Mouse (Mus musculus): Measurements from ENCODE around the gene Mon2.
"Not testable (repeated sequence)": the region's sequence is repeated elsewhere in the genome, so short reads cannot be mapped to it uniquely, and the experiment has no call there.

Gene Mon2

DNA sequence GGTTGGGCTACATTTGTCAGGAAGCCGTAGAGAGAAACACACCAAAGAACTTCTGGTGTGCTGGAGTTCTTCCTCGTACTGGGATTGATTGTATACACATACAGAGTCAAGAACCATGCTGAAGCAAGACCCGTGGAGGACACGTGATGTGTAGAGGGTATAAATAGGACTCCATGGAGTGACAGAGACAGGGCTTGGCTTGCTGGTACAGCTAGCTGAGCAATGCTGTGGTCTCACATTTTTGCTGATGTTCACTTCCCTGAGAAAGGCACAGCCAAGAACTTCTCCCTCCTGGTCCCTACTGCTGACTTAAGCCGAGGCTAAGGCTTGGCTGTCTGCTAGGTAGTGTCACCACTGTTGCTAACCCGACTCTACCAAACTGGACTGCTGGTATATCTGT, 15.5 kb downstream of the Mon2 start:
- no peak for DNase-seq (ENCODE audit: low read depth, low spot score)

DNA sequence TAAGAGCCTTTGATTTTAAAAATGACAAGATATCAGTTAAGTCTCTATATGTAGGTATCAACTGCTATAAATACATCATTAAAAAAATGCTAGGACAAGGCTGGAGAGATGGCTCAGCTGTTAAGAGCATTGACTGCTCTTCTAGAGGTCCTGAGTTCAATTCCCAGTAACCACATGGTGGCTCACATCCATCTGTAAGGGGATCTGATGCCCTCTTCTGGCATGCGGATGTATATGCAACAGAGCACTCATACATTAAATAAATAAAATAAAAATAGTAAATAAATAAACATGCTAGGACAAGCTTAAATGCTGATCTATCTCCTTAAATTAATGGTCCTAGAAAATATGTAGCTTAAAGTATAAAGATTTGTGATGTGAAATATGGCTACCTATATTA, 19.2 kb downstream of the Mon2 start:
- DNase-seq (ENCODE audit: low read depth, low spot score): no peak

DNA sequence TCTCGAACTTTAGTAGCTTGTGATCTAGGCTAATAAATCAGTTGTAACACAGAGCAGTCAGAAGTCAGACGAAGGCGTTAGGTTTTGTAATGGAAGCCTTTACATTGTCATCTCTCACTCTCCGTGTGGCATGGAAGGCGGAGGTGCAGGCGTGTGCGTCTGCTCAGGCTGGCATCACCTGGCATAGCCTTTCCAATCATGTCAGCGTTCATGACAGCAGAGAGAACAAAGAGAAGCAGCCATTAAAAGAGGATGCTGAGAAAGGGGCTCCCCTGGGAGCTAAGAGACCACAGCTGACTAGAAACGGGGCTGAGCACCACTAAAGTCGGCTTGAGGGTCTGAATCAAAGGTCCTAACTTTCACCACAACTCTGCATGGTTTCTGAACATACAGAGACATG, 19.8 kb downstream of the Mon2 start:
- no peak for DNase-seq (ENCODE audit: low read depth, low spot score)

DNA sequence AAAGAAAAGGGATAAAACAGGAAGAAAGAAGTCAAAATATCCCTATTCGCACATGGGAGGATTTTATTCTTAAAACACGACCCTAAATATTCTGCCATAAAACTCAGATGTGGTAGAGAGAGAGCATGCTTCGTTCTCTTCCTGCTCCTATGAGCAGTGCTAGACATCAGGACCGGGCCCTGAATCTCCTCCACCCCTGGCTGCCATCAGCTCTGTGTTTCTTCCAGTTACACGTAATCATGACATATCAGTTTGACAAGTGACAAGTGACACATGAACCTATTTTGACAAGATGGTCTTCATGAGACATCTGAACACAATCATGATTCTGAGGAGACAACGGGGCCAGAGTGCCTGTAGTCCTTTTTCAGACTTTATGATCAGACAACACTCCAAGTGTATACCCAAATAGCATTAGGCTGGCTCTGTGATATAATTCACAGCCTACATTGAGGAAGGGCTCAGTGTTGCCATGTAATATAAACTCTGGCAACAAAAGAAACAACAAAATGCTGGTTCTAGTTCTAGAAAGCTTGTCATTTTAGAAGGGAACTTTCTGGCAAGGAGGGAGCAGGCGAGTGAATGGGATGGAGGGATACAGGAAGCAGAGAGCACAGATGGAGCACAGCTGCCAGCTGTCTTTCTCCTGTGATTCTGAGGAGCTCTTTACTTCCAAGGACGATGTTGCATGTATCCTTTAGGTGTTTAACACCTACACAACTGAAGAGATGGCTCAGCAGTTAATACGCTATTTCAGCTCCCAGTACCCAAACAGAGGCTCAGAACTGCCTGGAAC, 20.9 kb downstream of the Mon2 start:
- DNase-seq (ENCODE audit: low read depth, low spot score): no peak

DNA sequence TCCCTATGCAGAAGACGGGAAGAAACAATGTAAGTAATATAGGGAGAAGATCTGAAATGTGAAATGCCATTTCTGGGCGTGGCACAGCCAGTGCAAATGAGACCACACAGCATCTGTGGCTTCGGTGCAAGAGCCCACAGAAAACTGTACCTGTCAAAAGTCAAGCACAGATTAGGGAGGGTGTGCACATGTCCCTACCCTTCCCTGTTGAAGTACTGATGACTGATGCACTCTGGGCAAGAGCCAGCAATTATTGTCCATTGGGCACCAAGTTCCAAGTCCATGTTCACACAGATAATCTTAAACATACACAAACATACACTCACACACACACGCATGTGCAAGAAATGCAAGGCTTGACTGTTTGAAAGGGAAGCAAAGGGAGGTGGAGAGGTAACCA, 22.7 kb downstream of the Mon2 start:
- no peak for DNase-seq (ENCODE audit: low read depth, low spot score)

DNA sequence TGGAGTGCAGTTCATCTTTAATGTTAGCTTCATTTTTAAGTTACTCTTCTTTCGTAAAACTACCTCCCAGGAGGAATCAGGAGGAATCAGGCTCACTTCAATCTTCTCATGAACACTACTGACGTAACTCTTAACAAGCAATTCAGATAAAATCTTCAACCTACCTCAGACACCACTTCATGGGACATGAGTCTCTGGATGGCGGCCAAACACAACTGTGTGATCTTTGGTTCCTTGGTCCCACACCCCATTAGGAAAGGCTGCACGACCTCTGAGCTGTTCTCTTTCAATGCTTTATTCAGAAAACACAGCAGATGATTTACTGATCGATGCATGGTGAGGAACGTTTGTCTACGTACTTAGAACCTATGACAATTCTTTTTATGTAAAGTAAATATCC, 24.3 kb downstream of the Mon2 start:
- no peak for DNase-seq (ENCODE audit: low read depth, low spot score)

DNA sequence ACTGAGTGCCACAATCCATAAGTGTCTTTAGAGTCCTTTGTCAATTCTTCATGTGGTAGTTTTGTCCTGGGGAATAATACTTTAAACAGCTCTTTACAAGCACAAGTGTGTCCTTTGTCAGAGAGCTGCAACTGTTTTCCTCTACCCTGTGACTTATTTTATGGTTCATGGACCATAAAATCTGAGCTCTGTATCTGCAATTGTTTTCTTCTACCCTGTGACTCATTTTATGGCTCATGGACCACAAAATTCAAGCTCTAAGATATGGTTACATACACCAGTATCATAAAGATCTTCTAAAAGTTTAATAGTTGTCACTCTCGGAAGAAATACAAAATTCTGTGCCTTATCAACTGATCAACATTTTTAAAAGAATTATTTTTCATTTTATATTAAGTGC, 27.6 kb downstream of the Mon2 start:
- no peak for DNase-seq (ENCODE audit: low read depth, low spot score)

DNA sequence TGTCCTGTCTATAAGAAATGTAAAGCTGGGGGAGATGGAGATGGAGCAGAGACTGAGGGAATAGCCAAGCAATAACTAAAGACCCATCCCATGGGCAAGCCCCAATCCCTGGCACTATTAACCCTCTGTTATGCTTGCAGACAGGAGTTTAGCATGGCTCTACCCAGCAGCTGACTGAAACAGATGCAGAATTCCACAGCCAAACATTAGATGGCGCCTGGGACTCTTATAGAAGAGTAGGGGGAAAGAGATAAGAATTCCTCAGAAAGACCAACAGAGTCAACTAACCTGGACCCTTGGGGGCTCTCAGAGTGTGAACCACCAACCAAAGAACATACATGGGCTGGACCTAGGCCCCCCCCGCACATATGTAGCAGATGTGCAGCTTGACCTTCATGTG, 36.4 kb downstream of the Mon2 start:
- DNase-seq (ENCODE audit: low read depth, low spot score): no peak

DNA sequence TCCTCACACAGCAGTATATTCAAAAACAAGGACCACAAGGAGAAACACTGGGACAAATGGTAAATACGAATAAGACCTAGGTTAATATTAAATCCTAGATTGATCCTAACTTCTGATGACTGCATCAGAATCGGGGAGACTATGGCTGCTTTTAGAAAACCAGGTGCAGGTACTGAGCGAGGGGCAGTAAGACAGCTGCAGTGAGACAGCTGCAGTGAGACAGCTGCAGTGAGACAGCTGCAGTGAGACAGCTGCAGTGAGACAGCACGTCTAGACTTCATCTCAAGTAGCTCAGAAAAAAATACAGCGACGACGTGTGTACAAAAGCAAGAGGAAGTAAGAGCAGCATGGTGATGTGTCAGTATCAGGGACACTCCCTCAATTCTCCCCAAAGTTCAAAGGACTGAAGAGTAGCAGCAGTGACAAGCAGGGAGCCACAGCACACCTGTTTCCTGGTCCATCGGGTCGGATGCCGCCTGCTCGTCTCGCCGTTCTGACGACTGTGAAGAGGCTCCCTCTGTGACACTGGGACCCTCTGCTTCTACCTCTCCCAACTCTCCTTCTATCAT, 44.1 kb downstream of the Mon2 start:
- no peak for DNase-seq (ENCODE audit: low read depth, low spot score)

DNA sequence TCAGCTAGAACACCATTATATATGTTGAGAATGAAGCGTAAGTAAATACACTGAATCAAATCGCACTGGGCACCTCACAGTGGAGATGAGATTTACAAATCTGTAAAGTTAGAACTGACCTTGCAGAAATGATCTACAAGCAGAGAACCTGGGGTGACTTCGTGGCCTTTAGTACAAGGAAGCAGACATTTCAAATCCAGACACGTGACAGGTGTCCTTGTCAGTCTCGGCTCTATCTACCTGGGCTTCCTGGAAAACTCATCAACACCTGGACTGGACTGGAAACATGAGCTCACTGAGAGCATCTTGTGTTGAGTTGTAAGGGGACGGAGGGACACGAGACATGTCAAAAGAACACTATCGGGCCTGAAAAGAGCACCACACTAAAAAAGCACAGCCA, 44.9 kb downstream of the Mon2 start:
- DNase-seq (ENCODE audit: low read depth, low spot score): no peak

DNA sequence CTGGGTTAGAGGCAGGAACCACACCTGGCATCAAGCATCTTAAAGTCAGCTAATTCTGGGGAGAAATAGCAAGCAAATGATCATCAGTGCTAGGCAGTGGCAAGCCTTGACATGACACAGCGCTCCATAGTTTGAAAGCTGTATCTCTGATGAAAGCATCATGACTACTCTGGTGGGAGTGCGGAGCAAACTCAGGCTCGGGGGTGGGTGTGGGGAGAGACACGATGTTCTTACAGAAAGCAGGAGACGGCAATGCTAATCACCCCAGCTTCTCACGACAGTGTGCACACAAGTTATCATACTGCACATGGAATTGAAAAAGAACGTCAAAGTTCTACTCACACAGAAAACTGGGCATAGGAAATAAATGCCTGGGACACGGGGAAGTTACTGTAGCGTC, 45.7 kb downstream of the Mon2 start:
- DNase-seq (ENCODE audit: low read depth, low spot score): no peak

DNA sequence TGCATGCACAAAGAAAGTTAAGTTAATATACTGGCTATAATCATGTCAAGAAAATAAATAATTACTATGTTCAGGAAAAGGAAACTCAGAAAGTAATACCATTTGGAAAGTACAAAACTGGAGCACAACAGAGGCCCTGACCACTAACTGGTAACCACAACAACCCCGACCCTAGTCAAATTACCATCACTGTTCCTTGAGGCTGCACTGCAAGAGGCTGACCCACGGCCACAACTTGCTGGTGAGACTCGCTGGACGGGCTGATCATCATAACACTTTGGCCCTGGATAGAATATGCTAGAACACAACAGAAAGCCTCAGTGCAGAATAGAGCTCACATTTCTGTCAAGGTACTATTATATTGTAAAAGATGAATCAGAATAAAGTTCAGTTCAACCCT, 47.4 kb downstream of the Mon2 start:
- no peak for DNase-seq (ENCODE audit: low read depth, low spot score)

DNA sequence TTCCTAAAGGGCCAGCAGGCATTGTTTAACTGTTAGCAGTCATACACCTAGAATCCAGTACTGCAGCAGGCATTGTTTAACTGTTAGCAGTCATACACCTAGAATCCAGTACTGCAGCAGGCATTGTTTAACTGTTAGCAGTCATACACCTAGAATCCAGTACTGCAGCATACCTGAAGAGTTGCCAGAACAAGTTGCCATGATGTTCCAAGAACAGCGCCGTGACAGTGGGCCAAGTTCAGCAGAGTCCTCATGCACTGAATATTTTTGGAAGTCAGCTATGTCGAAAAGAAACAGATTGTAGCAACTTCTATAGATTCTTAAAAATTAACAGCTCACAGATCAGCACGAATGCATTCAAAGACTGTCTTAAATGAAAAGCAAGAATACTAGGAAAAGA, 49.6 kb downstream of the Mon2 start:
- DNase-seq (ENCODE audit: low read depth, low spot score): not testable (repeated sequence)

DNA sequence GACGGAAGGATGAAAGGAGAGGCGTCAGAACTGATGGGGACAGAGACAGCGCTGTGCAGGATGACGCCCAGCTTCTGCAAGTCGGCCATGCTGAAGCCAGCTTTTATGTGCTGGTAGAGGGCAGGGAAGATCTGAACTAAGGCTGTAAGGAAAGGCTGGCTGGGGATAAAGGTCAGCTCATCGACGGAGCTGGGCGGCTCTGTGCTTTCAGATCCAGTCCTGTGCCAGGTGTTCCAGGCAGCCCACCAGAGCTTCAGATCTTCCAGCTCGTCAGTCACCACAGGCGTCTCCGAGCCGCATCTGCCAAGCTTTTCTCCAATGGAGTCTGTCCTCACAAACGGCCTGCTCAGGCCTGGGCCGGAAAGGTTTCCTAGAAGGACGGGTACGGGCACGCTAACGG, 62.9 kb downstream of the Mon2 start:
- DNase-seq (ENCODE audit: low read depth, low spot score): peak; percentile 13

DNA sequence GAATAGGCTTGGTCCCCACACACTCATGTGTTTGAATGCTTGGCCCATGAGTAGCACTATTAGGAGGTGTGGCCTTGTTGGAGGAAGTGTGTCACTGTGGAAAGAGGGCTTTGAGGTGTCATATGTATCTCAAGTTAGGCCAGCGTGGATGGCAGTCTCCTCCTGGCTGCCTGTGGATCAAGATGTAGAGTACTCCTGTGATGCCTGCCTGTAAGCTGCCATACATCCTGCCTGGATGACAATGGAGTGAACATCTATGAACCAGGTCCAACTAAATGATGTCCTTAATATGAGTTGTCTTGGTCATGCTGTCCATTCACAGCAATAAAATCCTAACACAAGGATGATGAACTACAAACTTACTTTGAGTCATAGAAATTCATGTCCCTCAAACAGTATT, 64.9 kb downstream of the Mon2 start:
- no peak for DNase-seq (ENCODE audit: low read depth, low spot score)

DNA sequence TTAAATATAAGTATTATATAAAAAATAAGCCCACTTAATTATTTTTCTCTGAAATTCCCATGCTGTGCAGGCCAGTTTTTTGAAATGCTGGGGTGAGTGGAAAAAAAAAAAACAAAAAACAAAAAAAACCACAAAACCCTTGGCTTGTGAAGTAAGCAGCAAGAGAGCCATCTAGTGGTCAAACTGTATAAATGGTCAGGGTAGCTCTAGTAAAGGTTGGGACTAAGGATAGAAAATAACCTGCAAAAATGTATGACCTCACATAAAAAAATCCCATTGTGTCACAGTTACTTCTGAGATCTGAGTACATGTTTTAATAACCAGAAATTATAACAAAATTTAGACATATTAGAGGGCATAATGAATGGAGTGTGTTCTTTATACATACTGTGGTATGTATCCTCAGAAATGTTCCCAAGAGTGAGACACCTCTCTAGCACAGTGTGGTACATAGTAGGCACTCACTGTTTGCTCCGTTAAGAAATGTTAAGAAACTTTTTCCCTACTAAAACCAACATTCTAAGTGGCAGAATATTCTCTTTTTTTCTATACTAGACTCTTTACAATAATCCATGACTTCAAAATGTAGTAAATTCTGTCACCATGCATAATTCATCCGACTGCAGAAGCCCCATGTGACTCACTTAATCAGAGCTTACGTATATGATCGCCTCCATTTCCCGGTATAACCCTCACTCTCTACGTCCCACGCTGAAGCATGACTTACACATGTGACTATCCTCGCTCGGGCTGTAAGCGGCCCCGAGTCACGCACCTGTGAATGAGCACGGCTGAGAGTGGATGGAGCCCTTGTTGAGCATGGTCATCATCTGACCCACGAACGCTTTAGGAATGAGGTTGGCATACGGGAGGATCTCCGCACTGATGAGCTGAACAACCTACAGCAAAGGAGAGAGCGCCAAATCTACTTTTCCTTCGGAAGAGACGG, 70.8 kb downstream of the Mon2 start:
- DNase-seq (ENCODE audit: low read depth, low spot score): no peak

DNA sequence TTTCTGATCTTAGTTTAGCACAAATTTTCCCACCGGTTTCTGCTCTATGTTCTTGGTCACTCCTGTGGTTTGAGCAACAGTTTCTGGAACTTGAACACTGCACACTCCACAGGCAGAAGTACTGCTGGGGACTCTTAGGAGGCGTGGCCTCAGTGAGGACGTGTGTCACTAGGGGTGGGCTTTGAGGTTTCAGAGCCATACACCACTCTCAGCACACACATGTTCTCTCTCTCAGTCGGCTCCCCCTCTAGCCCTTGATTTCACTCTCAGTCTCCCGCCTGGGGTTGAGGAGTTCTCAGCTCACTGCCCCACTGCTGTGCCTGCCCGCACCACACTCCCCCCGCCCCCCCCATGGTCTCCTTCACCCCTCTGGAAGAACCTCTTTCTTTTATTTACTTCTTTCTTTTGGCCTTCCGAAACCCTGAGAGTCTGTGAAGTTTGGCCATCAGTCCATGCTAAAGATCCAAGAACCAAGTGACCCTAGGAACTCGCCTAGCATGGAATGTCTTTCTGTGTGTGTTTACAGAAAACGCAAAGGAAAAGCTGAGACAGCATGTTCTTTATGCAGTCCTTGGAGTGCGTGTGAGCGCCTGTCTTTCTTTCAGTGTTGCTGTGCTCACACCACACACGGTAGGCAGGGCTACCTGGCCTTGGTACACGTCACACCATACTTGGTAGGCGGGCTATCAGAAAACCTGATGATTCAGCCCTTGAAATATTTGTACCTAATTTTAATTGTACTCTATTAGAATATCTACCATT, 71.6 kb downstream of the Mon2 start:
- no peak for DNase-seq (ENCODE audit: low read depth, low spot score)

DNA sequence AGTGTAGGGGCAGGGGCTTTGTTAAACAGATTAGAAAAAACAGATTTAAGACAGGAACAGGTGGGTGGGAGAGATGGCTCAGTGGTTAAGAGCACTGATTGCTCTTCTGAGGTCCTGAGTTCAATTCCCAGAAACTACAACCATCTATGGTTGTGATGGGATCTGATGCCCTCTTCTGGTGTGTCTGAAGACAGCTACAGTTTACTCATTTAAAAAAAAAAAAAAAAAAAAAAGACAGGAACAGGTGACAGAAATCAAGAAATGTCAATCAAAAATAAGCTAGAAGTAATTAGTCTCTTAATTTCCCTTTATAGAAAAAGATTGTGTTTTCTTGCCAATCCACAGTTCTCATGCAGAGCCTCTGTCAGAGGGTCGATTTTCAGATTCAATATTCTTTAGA, 74.3 kb downstream of the Mon2 start:
- no peak for DNase-seq (ENCODE audit: low read depth, low spot score)

DNA sequence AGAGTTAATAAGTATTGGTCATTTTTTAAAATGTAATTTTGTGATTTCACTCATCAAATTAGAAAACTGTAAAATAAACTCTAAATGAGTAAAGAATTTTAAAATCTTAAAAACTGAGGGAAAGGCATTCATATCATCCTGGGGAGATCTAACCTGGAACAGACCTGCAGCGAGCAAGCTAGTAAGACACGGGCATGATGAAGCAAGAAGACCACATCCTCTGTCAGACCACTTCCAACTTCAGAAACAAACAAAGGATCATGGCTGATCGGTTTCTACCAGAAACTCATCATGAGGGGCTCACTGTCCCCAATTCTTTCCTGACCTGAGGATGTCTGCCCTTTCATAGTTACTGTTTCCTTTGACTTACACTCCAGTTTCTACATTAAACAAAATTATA, 74.9 kb downstream of the Mon2 start:
- no peak for DNase-seq (ENCODE audit: low read depth, low spot score)

DNA sequence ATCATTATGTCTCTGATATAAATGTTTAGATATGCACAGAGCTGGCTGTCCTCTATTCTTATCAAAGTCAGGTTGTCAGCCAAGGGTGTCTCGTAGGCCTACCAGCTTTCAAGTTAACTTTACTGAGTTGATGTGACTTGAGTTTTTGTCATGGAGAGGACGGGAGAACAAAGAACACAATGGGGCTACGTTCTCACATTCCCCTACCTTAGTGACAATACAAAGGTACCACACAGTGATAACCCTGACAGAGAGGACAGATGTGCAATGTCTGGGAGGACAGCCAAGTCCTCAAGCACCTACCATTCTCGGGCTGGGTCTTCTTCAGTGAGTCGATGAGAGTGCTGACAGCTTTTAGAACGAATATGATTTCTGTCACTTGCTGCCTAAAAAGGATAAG, 76.9 kb downstream of the Mon2 start:
- no peak for DNase-seq (ENCODE audit: low read depth, low spot score)

DNA sequence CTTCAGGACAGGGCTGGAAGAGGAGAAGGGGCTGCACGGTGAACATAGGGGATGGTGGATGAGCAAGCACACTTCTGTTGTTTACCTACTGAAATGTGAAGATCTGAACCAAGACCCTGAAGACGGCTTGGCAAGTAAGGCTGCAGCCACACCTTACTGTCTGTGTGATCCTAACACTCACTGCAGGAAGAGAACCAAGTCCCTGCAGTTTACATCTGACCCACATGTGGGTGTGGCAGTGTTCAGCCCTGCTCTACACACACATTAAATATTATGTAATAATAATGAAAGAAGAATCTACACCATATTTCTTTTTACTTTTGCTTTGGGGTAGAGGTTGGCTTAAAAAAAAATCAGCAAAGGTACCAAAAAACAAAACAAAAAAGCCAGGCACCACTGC, 78.5 kb downstream of the Mon2 start:
- no peak for DNase-seq (ENCODE audit: low read depth, low spot score)

Measured in embryo, embryonic 11.5 days (tissue).